Mouse (Mus musculus) myocyte (in vitro differentiated cells): Measurements from ENCODE around the gene Upb1. TPM values are rescaled to one million over a fixed set of nuclear protein-coding genes. Genes with fewer than 3 reads are reported as not detected.
"Not testable (repeated sequence)": the region's sequence is repeated elsewhere in the genome, so short reads cannot be mapped to it uniquely, and the experiment has no call there.

Experiments
- H3K27me3 ChIP-seq: one replicate; pipeline ENCODE4 v1.6.1; 2011; ENCODE audit not compliant: control insufficient read depth, insufficient read depth, insufficient read length
- H3K36me3 ChIP-seq: one replicate; pipeline ENCODE4 v1.6.1; 2011; ENCODE audit not compliant: control insufficient read depth, insufficient read depth
- H3K4me2 ChIP-seq: one replicate; pipeline ENCODE4 v1.6.1; 2011; ENCODE audit warnings: low read depth, control low read depth
- H3K4me3 ChIP-seq: one replicate; pipeline ENCODE4 v1.5.1; 2011; ENCODE audit warnings: mild to moderate bottlenecking, control low read depth, moderate library complexity
- H3K79me2 ChIP-seq: one replicate; pipeline ENCODE4 v1.6.1; 2011; ENCODE audit not compliant: control insufficient read depth, insufficient read depth
- H3ac ChIP-seq: one replicate; pipeline ENCODE4 v1.6.1; 2011; ENCODE audit not compliant: control insufficient read depth, insufficient read length
- CEBPB ChIP-seq: IDR thresholded peaks from 2 replicates; pipeline ENCODE4 v1.6.1; 2011; ENCODE audit warnings: mild to moderate bottlenecking, moderate library complexity; ENCODE audit not compliant: poor library complexity, insufficient read depth, severe bottlenecking
- E2F4 ChIP-seq: IDR thresholded peaks from one replicate; pipeline ENCODE4 v1.6.1; 2011; ENCODE audit warnings: mild to moderate bottlenecking, control low read depth, moderate library complexity; ENCODE audit not compliant: insufficient read depth
- MAX ChIP-seq: IDR thresholded peaks from one replicate; pipeline ENCODE4 v1.6.1; 2011; ENCODE audit warnings: low read depth, mild to moderate bottlenecking, control low read depth
- MYOD1 ChIP-seq, 3 experiments: IDR thresholded peaks; one replicate each; pipeline ENCODE4 v1.6.1; 2011; ENCODE audit warnings: control low read depth in 2 of 3, low read depth in 2 of 3, mild to moderate bottlenecking in 2 of 3, moderate library complexity in 1 of 3; ENCODE audit not compliant: insufficient read length in 2 of 3, control insufficient read depth in 1 of 3
- MYOG ChIP-seq, 3 experiments: IDR thresholded peaks; one replicate each; pipeline ENCODE4 v1.6.1; 2011; ENCODE audit warnings: control low read depth in 2 of 3, low read depth in 2 of 3, mild to moderate bottlenecking in 2 of 3; ENCODE audit not compliant: insufficient read length in 2 of 3, control insufficient read depth in 1 of 3, insufficient read depth in 1 of 3
- POLR2A ChIP-seq: IDR thresholded peaks from one replicate; pipeline ENCODE4 v1.6.1; 2011; ENCODE audit warnings: low read depth, mild to moderate bottlenecking, control low read depth, moderate library complexity; ENCODE audit not compliant: insufficient read length
- POLR2AphosphoS2 ChIP-seq: IDR thresholded peaks from one replicate; pipeline ENCODE4 v1.6.1; 2011; ENCODE audit warnings: low read depth, control low read depth; ENCODE audit not compliant: insufficient read length
- REST ChIP-seq: IDR thresholded peaks from one replicate; pipeline ENCODE4 v1.6.1; 2011; ENCODE audit warnings: mild to moderate bottlenecking, control low read depth, moderate library complexity; ENCODE audit not compliant: insufficient read depth, insufficient read length
- SRF ChIP-seq: IDR thresholded peaks from one replicate; pipeline ENCODE4 v1.6.1; 2011; ENCODE audit warnings: low read depth; ENCODE audit not compliant: control insufficient read depth, insufficient read length
- TCF12 ChIP-seq: IDR thresholded peaks from one replicate; pipeline ENCODE4 v1.6.1; 2011; ENCODE audit warnings: mild to moderate bottlenecking, control low read depth; ENCODE audit not compliant: poor library complexity, insufficient read depth, severe bottlenecking
- TCF3 ChIP-seq: IDR thresholded peaks from one replicate; pipeline ENCODE4 v1.6.1; 2011; ENCODE audit warnings: low read depth, control low read depth; ENCODE audit not compliant: insufficient read length
- USF1 ChIP-seq: IDR thresholded peaks from one replicate; pipeline ENCODE4 v1.6.1; 2011; ENCODE audit warnings: low read depth, mild to moderate bottlenecking, control low read depth, moderate library complexity
- polyA plus RNA-seq: library from polyadenylated mRNA; unstranded; fragments of >200 nt; fragmentation: generic; extraction: Trizol; gene quantifications from one replicate; pipeline ENCODE4 v1.2.1, GENCODE M21; 2012; ENCODE audit warnings: missing spikeins

Gene Upb1
- polyA plus RNA-seq, 1 experiment: 0.04 TPM

DNA sequence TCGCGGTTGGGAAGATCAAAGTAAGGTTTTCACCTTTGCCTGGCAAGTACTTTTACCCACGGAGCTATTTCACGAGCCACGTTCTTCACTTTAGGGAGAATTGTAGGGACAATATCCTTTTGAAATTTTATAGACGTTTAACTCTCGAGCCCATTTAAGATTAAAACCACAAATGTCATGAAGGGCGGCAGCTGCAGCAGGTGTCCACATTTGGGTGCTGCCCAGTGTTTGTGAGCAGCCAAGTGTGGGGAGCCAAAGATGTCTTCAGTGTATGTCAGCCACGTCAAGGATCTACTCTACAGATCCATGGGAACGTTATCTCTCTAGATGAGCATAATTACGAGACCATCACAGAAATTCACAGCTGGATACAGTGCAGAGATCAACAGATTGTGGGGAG lies 46.6 kb downstream of the Upb1 start:
- TF ChIP-seq MYOG (IDR thresholded peaks at IDR 0.05; ENCODE audit: control insufficient read depth in 1 of 3, insufficient read depth in 1 of 3, insufficient read length in 2 of 3, low read depth in 2 of 3) (peak; percentile 73 to 85 (median 76)), POLR2A (no peak), TCF3 (peak; percentile 80), CEBPB (no peak), REST (no peak), SRF (no peak), USF1 (no peak), E2F4 (no peak), POLR2AphosphoS2 (no peak), TCF12 (peak; percentile 74), MYOD1 (IDR thresholded peaks at IDR 0.05; ENCODE audit: control insufficient read depth in 1 of 3, insufficient read length in 2 of 3, low read depth in 2 of 3) (peak in 2 of 3 experiments; percentile 87 to 88), MAX (no peak)
- Histone ChIP-seq H3K36me3 (no peaks in the 10 kb centered on the region), H3K4me2 (peak overlapping the region; percentile 39), H3K79me2 (no peaks in the 10 kb centered on the region), H3K27me3 (no peaks in the 10 kb centered on the region), H3ac (no peak overlapping the region), H3K4me3 (no peak overlapping the region)

GRCm38 (mm10) chr10:75448806-75449420 lies 48.0 kb downstream of the Upb1 start:
- Histone ChIP-seq H3K4me3 (no peak overlapping the region), H3K4me2 (no peak overlapping the region), H3K36me3 (no peaks in the 10 kb centered on the region), H3K79me2 (no peaks in the 10 kb centered on the region), H3K27me3 (no peaks in the 10 kb centered on the region), H3ac (no peak overlapping the region)
- TF ChIP-seq MYOD1 (IDR thresholded peaks at IDR 0.05; ENCODE audit: control insufficient read depth in 1 of 3, insufficient read length in 2 of 3, low read depth in 2 of 3) (no peak), TCF12 (no peak), POLR2A (no peak), E2F4 (no peak), USF1 (no peak), POLR2AphosphoS2 (no peak), SRF (no peak), TCF3 (no peak), REST (no peak), MYOG (IDR thresholded peaks at IDR 0.05; ENCODE audit: control insufficient read depth in 1 of 3, insufficient read depth in 1 of 3, insufficient read length in 2 of 3, low read depth in 2 of 3) (no peak), MAX (no peak)

DNA sequence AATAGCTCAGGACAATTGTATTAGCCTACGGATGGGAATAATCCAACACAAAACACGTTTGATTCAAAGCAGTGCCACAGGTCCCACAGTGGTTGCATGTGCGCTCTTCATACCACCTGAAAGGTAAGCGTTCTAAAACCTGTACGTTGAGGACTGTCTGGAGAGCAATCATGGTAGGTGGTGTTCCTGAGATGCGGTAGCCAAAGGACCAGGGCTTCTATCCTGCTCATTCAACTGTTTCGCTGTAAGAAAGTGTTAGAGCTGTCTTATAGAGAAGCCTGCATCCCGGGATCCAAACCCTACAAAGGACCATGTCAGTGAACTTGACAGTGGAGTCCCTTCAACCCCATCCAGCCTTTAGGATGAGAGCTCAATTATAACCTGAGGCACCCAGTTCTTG lies 49.4 kb downstream of the Upb1 start:
- H3K27me3 ChIP-seq: no peaks in the 10 kb centered on the region
- no peak overlapping the region for H3K4me3 ChIP-seq
- H3K4me2 ChIP-seq: no peak overlapping the region
- no peaks in the 10 kb centered on the region for H3K36me3 ChIP-seq
- no peak overlapping the region for H3ac ChIP-seq
- no peak for TF ChIP-seq POLR2AphosphoS2
- no peak for TF ChIP-seq CEBPB
- TF ChIP-seq TCF3: no peak
- no peak for TF ChIP-seq TCF12
- no peak for TF ChIP-seq MYOG (IDR thresholded peaks at IDR 0.05; ENCODE audit: control insufficient read depth in 1 of 3, insufficient read depth in 1 of 3, insufficient read length in 2 of 3, low read depth in 2 of 3)
- TF ChIP-seq MAX: no peak
- no peak for TF ChIP-seq SRF
- no peak for TF ChIP-seq USF1
- TF ChIP-seq MYOD1 (IDR thresholded peaks at IDR 0.05; ENCODE audit: control insufficient read depth in 1 of 3, insufficient read length in 2 of 3, low read depth in 2 of 3): no peak
- no peak for TF ChIP-seq POLR2A
- no peak for TF ChIP-seq E2F4
- no peak for TF ChIP-seq REST
- H3K79me2 ChIP-seq: no peaks in the 10 kb centered on the region

DNA sequence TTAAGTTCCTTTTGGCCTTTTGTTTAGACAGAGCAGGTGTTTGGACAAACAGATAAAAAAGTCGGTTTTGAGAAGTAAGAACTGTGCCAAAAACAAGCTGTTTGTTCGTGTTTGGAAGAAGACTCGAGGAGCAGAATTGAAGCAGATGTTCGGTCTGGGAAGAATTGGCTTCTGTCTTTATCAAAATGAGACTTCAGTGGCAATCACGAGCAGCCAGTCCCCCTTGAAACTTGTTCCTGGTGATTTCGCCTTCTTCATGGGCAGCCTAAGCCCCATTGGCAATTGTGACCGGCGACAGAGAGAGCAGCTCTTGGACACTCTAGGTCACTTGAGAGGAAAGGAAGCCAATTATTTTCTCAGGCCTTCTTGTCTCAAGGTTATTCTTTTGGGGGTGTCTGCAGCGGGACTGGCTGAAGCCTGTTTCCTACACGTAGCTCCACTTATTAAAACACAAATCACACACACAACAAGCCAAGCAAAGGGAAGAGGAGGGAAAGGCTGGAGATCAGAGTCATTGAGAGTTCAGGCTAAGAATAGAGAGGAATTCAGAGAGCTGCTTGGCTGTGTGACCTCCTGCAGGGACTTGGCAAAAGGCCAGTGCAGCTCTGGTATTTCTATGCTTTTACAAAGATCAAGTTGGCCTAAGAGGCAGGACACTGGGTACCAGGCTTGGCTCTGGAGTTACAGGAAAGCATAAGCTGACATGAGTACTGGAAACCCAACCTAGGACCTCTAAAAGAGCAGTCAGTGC lies 50.3 kb downstream of the Upb1 start:
- H3K36me3 ChIP-seq: no peaks in the 10 kb centered on the region
- peak overlapping the region; percentile 26 for H3K4me2 ChIP-seq
- no peak overlapping the region for H3ac ChIP-seq
- H3K79me2 ChIP-seq: no peaks in the 10 kb centered on the region
- TF ChIP-seq POLR2A (no peak), REST (no peak), USF1 (no peak), MYOD1 (IDR thresholded peaks at IDR 0.05; ENCODE audit: control insufficient read depth in 1 of 3, insufficient read length in 2 of 3, low read depth in 2 of 3) (no peak), CEBPB (no peak), TCF12 (no peak), MAX (no peak), E2F4 (no peak), MYOG (IDR thresholded peaks at IDR 0.05; ENCODE audit: control insufficient read depth in 1 of 3, insufficient read depth in 1 of 3, insufficient read length in 2 of 3, low read depth in 2 of 3) (no peak), SRF (no peak), TCF3 (no peak), POLR2AphosphoS2 (no peak)
- no peak overlapping the region for H3K4me3 ChIP-seq
- H3K27me3 ChIP-seq: no peaks in the 10 kb centered on the region

DNA sequence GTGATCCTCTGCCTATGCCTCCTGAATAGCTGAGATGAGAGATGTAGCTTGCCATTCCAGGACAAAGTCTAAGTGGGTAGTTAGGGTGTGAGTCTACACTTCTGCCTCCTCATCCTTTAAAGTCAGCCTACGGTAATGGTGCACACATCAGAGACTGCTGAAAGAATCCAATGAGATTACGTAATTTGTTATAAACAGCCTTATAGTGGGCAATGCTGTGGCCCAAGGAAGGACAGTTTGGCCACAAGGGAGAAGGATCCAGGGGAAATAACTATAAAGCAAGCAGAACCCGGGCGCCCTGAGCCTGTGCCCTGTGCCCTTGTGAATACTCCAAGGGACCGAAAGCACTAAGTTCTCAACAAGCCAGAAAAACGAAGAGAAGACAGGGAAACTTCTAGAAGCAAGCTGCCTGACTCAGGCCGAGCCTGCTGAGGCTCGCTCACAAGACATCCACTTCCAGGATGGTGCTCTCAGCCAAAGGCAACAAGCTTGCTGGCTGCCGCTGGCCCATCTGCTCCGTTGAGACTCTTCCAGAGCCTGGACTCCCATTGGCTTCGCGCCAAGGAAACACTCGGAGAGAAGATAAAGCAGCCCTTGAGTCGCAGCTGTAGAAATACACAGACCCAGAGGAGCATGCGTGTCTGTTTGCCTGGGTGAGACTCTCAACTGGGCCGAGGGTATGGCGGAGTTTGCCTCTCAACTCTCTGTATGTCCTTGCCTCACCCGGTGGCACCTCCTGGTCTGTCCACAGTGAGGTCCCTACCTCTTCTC lies 55.3 kb downstream of the Upb1 start:
- not testable (repeated sequence) for H3K27me3 ChIP-seq, H3ac ChIP-seq, H3K79me2 ChIP-seq, H3K4me3 ChIP-seq, H3K4me2 ChIP-seq, H3K36me3 ChIP-seq
